Mouse (Mus musculus) midbrain, embryonic 12.5 days (tissue): Measurements from ENCODE around the gene Noxo1. TPM values are rescaled to one million over a fixed set of nuclear protein-coding genes. Genes with fewer than 3 reads are reported as not detected.

Source experiments
- ATAC-seq: fragments of 200-750 bp; cut with Nextera tagmentation; 2 replicates; pipeline ENCODE4 v1.8.0; 2017; ENCODE audit warnings: low read depth, moderate TSS enrichment, moderate library complexity; ENCODE audit not compliant: low FRiP score
- H3K27ac ChIP-seq: fragments of 300-500 bp; sonication (generic); replicated peaks from 2 replicates; pipeline ENCODE4 v1.5.1; 2016; ENCODE audit warnings: mild to moderate bottlenecking
- H3K27me3 ChIP-seq: fragments of 300-500 bp; sonication (generic); 2 replicates; pipeline ENCODE4 v1.6.1; 2016; ENCODE audit warnings: mild to moderate bottlenecking
- H3K36me3 ChIP-seq: fragments of 300-500 bp; sonication (generic); 2 replicates; pipeline ENCODE4 v1.6.1; 2016
- H3K4me1 ChIP-seq: fragments of 300-500 bp; sonication (generic); 2 replicates; pipeline ENCODE4 v1.6.1; 2016
- H3K4me2 ChIP-seq: fragments of 300-500 bp; sonication (generic); replicated peaks from 2 replicates; pipeline ENCODE4 v1.6.1; 2016; ENCODE audit warnings: mild to moderate bottlenecking, moderate library complexity
- H3K4me3 ChIP-seq: fragments of 300-500 bp; sonication (generic); 2 replicates; pipeline ENCODE4 v1.5.1; 2016; ENCODE audit warnings: mild to moderate bottlenecking
- H3K9ac ChIP-seq: fragments of 300-500 bp; sonication (generic); replicated peaks from 2 replicates; pipeline ENCODE4 v1.6.1; 2016; ENCODE audit warnings: mild to moderate bottlenecking, moderate library complexity
- H3K9me3 ChIP-seq: fragments of 300-500 bp; sonication (generic); 2 replicates; pipeline ENCODE4 v1.6.1; 2016; ENCODE audit warnings: mild to moderate bottlenecking
- WGBS: fragments of 180-500 bp; shearing (Covaris S2); methylation state at CpG from one replicate; pipeline ENCODE4 v1.1.7; 2016; 5-methylcytosine and 5-hydroxymethylcytosine counted together
- polyA plus RNA-seq: library from polyadenylated mRNA; unstranded; fragments of >200 nt; fragmentation: Nextera tagmentation; extraction: Ambion mirVana; gene quantifications from 2 replicates; pipeline ENCODE4 v1.2.1, GENCODE M21; 2016

Gene Noxo1
- polyA plus RNA-seq, 1 experiment from 2014 or later, result 2.2 TPM

DNA sequence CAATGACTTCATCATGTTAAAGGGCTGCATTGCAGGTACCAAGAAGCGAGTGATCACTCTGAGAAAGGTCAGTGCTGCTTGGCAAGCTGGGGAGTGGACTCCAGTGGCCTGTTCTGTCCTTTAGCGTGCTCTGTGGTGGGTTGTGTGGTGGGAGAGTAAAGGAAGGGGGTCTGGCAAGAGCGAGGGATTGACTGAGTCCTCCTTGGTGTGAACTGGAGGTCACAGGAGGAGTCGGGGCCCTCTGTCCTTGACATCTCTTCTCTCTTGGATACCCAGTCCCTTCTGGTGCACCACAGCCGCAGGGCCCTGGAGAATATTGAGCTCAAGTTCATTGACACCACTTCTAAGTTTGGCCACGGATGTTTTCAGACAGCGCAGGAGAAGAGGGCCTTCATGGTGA lies 39.4 kb downstream of the Noxo1 start:
- Histone ChIP-seq H3K4me2 (peak overlapping the region; percentile 93; the same call in 1 of the 2 replicates), H3K27ac (no peak overlapping the region), H3K36me3 (peaks cover 4% of the 10 kb centered on the region; the same call in 1 of the 2 replicates), H3K27me3 (peaks cover 4% of the 10 kb centered on the region; the same call in 1 of the 2 replicates), H3K9me3 (no peaks in the 10 kb centered on the region), H3K4me3 (no peak overlapping the region), H3K4me1 (peaks cover 13% of the 10 kb centered on the region), H3K9ac (no peak overlapping the region)
- WGBS, result 89% methylated on average over 7 of the region's 7 CpGs
- no peak for ATAC-seq

DNA sequence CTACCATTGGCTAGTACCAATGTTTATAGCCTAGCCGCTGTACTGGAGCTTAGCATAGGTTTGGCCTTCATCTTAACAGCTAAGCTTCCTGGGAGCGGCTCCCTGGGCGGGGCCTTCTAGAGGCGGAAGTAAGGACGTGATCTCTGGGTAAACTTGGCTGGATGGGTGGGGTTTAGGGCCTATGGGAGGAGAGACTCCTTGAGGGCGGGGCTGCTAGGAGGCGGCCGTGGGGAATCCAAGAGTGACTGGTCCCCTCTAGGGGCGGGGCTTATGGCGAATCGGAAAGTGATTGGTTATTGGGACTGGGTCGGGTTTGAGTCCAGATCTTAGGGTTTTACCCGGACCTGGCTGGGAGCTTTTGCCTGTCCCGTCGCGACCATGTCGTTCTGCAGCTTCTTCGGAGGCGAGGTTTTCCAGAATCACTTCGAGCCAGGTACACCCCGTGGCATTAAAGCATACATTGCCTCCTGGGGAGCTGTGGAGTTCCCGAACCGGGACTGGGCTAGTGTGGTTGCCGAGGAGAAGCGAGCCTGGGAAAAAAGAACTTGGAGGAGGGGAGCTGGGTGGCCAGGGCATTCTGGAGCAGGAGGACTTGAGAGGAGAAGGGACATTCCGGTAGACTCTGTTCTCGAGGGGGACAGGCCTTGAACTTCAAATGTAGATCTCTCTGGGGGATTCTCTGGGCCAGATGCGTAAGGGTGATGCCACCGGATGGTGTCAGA lies 40.5 kb downstream of the Noxo1 start, which contains the start of gene Msrb1:
Gene Msrb1, plus strand, starts transcription at position 313 of the 722 bp plus-strand sequence.
- Histone ChIP-seq H3K36me3 (peaks cover 4% of the 10 kb centered on the region; the same call in 1 of the 2 replicates), H3K4me2 (peak within 1 kb of the TSS; percentile 93), H3K27ac (peak within 1 kb of the TSS; percentile 36; the same call in 1 of the 2 replicates), H3K4me1 (peaks cover 13% of the 10 kb centered on the region), H3K27me3 (peaks cover 4% of the 10 kb centered on the region; the same call in 1 of the 2 replicates), H3K9me3 (no peaks in the 10 kb centered on the region), H3K4me3 (peak within 1 kb of the TSS; percentile 59), H3K9ac (peak within 1 kb of the TSS; percentile 67)
- ATAC-seq, result peak; percentile 96
- 1% methylated on average over 29 of the region's 29 CpGs for WGBS

DNA sequence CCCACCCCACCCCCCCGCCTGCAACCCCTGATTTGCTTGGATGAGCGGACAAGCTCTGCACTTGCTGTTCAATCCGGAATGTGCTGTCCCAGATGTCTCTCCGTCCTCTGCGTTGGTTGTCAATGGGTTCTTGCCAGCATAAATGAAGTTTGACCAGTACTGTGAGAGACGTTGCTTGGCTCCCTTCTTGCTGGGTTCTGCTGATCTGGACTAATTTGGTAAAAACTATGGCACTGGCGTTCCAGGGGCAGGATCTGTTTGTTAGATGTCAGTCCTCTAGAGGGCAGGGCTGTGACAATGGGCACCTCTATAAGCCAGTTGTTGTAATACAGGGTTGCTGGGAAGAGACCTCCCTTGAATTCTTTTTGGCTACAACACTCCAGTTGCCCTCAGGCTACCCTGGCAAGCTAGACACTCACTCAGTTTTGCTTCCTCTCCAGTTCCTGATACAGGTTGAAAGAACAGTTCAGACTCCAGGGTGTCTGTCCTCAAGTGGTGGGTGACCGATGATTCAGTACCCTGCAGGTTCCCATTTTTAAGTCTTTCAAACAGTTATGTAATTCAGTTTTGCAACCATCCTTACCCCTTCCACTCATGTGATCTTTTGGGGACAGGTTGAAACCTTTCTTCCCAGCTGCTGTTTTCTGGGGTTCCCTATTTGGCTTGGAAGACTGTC lies 41.2 kb downstream of the Noxo1 start:
- Histone ChIP-seq H3K27ac (no peak overlapping the region), H3K9me3 (no peaks in the 10 kb centered on the region), H3K4me2 (peak overlapping the region; percentile 93), H3K9ac (peak overlapping the region; percentile 67; the same call in 1 of the 2 replicates), H3K4me3 (peak overlapping the region; percentile 59), H3K4me1 (peaks cover 13% of the 10 kb centered on the region), H3K27me3 (no peaks in the 10 kb centered on the region; the same call in 1 of the 2 replicates), H3K36me3 (peaks cover 4% of the 10 kb centered on the region; the same call in 1 of the 2 replicates)
- ATAC-seq, result no peak
- WGBS, result 29% methylated on average over 8 of the region's 8 CpGs

DNA sequence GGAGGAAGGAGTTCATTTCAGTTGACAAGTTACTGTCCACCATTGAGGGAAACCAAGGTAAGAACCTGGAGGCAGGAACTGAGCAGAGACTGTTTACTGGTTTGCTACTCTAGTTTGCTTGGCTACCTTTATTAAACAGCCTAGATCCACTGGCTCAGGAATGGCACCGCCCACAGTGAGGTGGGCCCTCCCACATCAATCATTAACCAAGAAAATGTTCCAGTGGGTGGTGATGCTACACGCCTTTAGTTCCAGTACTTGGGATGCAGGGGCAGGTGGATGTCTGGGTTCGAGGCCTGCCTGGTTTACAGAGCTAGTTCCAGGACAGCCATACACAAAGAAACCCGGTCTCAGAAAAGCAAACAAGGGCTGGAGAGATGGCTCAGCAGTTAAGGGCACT lies 42.2 kb downstream of the Noxo1 start:
- Histone ChIP-seq H3K4me3 (no peak overlapping the region), H3K36me3 (peaks cover 4% of the 10 kb centered on the region; the same call in 1 of the 2 replicates), H3K9me3 (no peaks in the 10 kb centered on the region), H3K4me1 (peaks cover 13% of the 10 kb centered on the region), H3K27me3 (no peaks in the 10 kb centered on the region), H3K4me2 (no peak overlapping the region), H3K9ac (no peak overlapping the region), H3K27ac (no peak overlapping the region)
- 86% methylated on average over 4 of the region's 4 CpGs for WGBS
- ATAC-seq, result no peak

DNA sequence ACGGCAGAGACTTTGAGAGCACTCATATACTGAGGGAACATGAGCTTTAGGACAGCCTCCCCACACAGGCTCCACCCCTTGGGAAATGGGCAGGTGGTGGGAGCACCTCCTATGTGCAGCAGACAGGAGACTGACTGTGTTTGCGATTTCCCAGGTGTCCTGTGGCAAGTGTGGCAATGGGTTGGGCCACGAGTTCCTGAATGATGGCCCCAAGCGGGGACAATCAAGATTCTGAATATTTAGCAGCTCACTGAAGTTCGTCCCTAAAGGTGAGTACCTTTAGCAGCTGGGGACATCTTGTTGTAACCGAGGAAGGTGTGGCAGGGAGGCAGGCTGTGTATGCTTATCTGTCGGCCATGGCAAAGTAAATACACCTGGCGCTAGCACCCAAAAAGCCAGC lies 43.9 kb downstream of the Noxo1 start:
- no peak overlapping the region for H3K4me2 ChIP-seq
- no peaks in the 10 kb centered on the region for H3K9me3 ChIP-seq
- H3K9ac ChIP-seq, result no peak overlapping the region
- WGBS, result 86% methylated on average over 8 of the region's 8 CpGs
- H3K27ac ChIP-seq, result no peak overlapping the region
- no peak for ATAC-seq
- H3K4me3 ChIP-seq, result no peak overlapping the region
- peaks cover 13% of the 10 kb centered on the region for H3K4me1 ChIP-seq
- H3K36me3 ChIP-seq, result peaks cover 4% of the 10 kb centered on the region; the same call in 1 of the 2 replicates
- H3K27me3 ChIP-seq, result no peaks in the 10 kb centered on the region

DNA sequence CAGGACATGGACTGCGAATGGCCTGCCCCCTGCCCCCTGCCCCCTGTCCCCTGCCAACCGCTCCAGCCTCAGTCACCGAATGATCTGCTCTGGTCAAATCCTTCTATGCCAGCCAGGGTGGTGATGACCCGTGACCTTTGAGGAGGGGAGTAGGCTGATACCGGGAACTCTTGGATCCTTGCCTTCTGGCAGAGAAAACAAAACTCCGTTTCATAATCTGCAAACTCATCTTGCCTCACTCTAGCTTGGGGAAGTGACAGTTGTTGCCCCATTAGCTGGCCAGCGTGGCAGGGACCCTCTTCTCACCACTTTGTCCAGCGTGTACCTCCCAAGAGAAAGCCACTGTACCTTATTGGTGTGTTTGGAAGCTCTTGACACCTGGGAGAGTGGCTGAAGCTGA lies 46.3 kb downstream of the Noxo1 start:
- H3K27me3 ChIP-seq, result peaks cover 13% of the 10 kb centered on the region
- peaks cover under 1% of the 10 kb centered on the region; the same call in 1 of the 2 replicates for H3K4me1 ChIP-seq
- no peaks in the 10 kb centered on the region for H3K9me3 ChIP-seq
- WGBS, result 86% methylated on average over 8 of the region's 8 CpGs
- H3K9ac ChIP-seq, result no peak overlapping the region
- H3K4me3 ChIP-seq, result no peak overlapping the region
- H3K27ac ChIP-seq, result no peak overlapping the region
- no peak overlapping the region for H3K4me2 ChIP-seq
- no peak for ATAC-seq
- peaks cover 4% of the 10 kb centered on the region; the same call in 1 of the 2 replicates for H3K36me3 ChIP-seq

DNA sequence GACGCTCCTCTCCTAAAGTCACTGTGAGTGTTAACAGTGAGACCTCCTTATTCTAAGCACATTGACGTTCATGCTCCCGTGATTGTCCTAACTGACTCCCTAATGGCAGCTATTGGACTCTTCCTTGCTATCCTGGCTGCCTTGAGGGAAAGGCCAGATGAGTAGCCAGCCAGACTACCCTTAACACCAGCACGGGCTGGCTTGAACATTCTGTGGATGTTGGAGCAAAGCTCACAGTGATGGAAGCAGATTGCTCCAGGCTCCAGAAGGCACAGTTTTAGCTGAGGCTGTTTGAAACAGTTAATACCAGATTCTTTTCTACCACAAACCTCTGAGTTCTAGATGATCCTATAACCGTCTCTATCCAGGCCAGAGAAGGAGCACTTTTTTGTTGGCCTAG lies 47.9 kb downstream of the Noxo1 start:
- no peak overlapping the region for H3K4me3 ChIP-seq
- peaks cover 4% of the 10 kb centered on the region; the same call in 1 of the 2 replicates for H3K36me3 ChIP-seq
- whole genome bisulfite sequencing, result 75% methylated on average over 5 of the region's 5 CpGs
- no peak overlapping the region for H3K4me2 ChIP-seq
- H3K9ac ChIP-seq, result no peak overlapping the region
- H3K4me1 ChIP-seq, result no peaks in the 10 kb centered on the region
- no peak overlapping the region for H3K27ac ChIP-seq
- no peak for ATAC-seq
- no peaks in the 10 kb centered on the region for H3K9me3 ChIP-seq
- peaks cover 21% of the 10 kb centered on the region for H3K27me3 ChIP-seq

DNA sequence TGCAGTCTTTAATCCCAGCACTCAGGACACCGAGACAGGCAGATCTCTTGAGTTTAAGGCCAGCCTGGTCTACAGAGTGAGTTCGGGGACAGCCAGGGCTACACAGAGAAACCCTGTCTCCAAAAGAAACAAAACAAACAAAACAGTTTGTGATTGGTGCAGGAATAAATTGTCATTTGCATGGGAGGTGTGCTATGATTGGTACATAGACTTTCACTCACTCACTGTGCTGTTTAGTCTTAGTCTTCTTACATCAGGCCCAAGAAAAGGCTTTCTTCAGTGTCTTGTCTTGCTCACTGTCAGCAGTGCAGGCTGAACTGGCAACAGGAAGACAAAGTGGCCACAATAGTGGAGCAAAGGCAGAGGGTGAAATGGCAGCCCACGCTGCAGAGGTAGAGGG lies 48.3 kb downstream of the Noxo1 start:
- Histone ChIP-seq H3K9me3 (no peaks in the 10 kb centered on the region), H3K4me3 (no peak overlapping the region), H3K4me1 (no peaks in the 10 kb centered on the region), H3K9ac (no peak overlapping the region), H3K27me3 (peaks cover 23% of the 10 kb centered on the region), H3K4me2 (no peak overlapping the region), H3K36me3 (peaks cover 4% of the 10 kb centered on the region; the same call in 1 of the 2 replicates), H3K27ac (no peak overlapping the region)
- WGBS, result 73% methylated on average over 3 of the region's 3 CpGs
- ATAC-seq, result no peak

DNA sequence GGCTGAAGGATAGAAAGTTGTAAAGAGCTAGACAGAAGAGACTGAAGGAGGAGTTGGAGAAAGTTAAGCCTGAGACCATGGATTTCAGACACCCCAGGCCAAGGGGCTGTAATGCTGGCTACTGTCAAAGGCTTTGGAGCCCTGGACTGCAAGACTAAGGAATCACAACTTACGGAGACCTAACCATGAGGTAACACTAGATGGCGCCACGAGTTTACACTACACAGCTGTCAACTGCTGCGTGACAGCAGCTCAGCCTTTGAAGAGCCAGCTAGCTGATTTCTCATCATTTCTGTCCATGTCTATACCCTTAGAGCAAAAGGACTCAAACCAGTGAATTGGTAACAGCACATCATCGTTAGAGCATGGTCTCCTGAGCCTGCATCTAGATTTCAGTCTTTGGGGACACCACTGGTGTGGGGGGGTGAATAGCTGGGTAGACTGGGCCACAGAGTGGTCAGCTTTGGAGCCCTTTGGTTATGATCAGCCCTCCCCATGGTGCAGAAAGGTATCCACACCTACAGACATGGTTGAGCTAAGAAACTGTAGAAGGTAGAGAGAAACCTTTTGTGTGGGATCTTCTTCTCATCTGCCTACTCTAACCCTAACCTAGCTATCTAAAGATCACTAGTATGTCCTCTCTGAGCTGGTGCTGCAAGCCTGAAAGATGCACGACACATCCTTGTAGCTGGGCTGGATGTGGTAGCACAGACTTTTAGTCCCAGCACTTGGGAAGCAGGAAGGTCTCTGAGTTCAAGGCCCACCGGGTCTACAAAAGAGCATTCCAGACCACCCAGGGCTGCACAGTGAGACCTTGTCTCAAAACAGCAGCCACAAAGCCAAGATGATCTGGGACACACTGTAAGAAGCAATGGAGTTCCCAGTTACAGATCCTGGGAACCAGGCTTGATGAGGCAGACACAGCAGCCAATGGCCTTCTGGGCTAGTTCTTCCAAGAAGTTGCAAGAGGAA lies 49.8 kb downstream of the Noxo1 start:
- no peak overlapping the region for H3K4me2 ChIP-seq
- 19% methylated on average over 7 of the region's 7 CpGs for WGBS
- no peak overlapping the region for H3K9ac ChIP-seq

DNA sequence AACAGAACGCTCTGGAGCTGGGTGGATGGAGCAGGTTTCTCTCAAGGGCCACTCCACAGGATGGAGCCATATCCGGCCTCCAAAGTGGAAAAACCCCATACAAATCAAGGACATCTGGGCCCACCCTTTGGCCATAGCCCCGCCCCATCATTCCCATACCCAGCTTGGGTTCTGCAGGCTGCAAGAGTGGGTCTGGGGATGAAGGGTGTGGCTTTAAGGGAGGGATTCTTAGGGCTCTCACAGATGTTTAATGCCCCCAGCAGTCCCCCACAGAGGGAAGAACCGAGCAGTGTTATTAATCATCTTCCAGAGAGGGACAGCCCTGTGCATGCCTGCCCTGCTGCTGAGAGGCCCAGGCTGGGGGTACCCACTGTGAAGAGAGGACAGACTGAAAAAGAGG lies 51.0 kb downstream of the Noxo1 start:
- WGBS, result 41% methylated on average over 4 of the region's 4 CpGs
- ATAC-seq, result no peak
- Histone ChIP-seq H3K9ac (no peak overlapping the region), H3K27ac (no peak overlapping the region), H3K36me3 (no peaks in the 10 kb centered on the region), H3K4me2 (no peak overlapping the region), H3K27me3 (peaks cover 48% of the 10 kb centered on the region), H3K4me1 (no peaks in the 10 kb centered on the region; the same call in 1 of the 2 replicates), H3K4me3 (no peak overlapping the region), H3K9me3 (no peaks in the 10 kb centered on the region)

More for the DNA sequence above, 49.8 kb downstream of the Noxo1 start:
- Histone ChIP-seq H3K27ac (no peak overlapping the region), H3K4me3 (no peak overlapping the region), H3K4me1 (no peaks in the 10 kb centered on the region), H3K9me3 (no peaks in the 10 kb centered on the region), H3K36me3 (no peaks in the 10 kb centered on the region), H3K27me3 (peaks cover 36% of the 10 kb centered on the region)
- ATAC-seq, result peak; percentile 63
